Mouse (Mus musculus) cerebellum, postnatal 14 days (tissue): ENCODE measurements at regions not wholly inside any gene's neighbourhood (a gene's known extent, or its start where the extent isn't known, plus 50 kb on each side); places are given as distances from the start of the nearest gene placed in this dataset.
"Not testable (repeated sequence)": the region's sequence is repeated elsewhere in the genome, so short reads cannot be mapped to it uniquely, and the experiment has no call there.

Experiments used
- DNase-seq, 2 experiments: peaks; one replicate each; pipeline ENCODE4 v3.0.0; 2021; ENCODE audit warnings: mixed read lengths in 2 of 2

DNA sequence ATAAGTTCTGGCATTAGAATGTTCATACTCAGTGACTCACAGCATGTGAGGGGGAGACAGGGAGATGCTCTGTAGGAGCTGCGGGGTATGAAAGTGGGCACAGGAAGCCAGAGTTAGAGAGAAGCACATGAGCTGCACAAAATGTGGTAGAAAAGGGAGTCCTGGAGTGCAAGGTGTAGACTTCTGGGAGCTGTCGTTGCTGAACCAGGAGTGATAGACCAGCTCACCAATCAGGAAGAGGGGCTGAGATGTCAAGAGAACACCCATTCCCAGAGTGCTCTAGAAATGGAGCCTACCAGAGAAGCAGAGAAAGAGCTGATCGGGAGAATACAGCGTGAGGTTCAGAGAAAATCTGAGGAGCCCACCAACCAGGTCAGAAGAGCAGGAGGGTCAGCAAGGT is 262.2 kb upstream of the Kdm8 start:
- DNase-seq = no peak

DNA sequence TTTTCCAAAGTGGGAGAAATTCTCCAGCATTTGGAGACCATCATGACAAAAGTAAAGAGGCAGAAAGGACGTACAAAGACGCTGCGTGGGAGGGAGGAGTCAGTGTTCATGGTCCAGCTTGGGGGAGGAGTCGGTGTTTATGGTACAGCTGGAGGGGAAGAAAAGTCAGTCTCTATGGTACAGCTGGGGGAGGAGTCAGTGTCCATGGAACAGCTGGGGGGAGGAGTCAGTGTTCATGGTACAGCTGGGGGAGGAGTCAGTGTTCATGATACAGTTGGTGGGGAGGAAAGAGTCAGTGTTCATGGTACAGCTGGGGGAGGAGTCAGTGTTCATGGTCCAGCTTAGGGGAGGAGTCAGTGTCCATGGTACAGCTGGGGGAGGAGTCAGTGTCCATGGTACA is 261.5 kb upstream of the Kdm8 start:
- DNase-seq = not testable (repeated sequence)

GRCm38 (mm10) chr7:125185037-125185679 is 259.3 kb upstream of the Kdm8 start:
- DNase-seq = no peak

GRCm38 (mm10) chr7:125187011-125187740 is 257.3 kb upstream of the Kdm8 start:
- DNase-seq = peak; percentile 43 to 56

GRCm38 (mm10) chr7:125188986-125189385 is 255.5 kb upstream of the Kdm8 start:
- peak; percentile 22 to 47 for DNase-seq

DNA sequence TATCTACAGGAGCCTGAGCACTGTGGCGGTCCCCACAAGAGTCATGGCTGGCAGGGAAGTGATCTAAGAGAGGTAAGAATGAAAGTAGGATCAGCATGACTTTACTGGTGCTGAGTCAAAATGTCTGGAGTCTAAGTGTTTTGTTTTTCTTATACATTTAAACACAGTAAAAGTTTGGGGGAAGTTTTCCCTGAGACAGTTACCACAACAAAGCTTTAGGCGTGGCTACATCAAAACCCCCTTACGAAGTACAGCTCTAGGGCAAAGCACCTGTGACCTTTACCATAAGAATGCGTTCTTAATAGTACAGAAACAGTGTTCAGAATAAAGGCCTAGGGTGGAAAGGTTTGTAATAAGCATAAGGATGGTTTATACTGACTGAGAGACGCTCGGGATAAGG is 254.4 kb upstream of the Kdm8 start:
- no peak for DNase-seq

GRCm38 (mm10) chr7:125191313-125191712 is 253.2 kb upstream of the Kdm8 start:
- DNase-seq = no peak

DNA sequence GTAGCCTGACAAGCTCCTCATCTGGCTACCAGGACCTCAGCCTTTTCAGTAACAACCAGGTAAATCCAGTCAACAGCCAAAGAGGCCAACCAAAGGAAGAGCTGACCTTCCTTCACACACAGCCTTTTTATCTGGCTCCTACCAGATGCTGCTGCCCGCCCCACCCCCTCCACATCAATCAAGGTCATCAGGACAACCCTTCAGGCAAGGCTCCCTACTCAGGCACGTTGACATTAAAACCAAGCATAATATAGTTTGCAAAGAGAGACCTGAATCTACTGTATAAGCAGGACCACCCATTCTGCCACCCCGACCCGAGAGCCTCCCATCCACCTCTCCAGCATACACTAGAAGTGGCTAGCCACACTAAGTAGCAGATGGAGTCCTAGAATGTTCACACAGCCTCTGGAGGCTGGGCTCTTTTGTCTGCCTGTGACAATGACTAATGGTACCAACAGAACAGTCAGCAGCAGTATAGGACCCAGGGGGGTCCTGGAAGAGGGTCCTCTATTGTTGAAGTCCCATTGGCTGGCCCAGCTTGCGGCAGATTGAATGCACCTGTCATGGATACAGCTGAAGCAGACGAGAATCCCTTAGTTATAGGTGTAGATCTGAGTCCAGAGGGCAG is 233.0 kb upstream of the Kdm8 start:
- no peak for DNase-seq

DNA sequence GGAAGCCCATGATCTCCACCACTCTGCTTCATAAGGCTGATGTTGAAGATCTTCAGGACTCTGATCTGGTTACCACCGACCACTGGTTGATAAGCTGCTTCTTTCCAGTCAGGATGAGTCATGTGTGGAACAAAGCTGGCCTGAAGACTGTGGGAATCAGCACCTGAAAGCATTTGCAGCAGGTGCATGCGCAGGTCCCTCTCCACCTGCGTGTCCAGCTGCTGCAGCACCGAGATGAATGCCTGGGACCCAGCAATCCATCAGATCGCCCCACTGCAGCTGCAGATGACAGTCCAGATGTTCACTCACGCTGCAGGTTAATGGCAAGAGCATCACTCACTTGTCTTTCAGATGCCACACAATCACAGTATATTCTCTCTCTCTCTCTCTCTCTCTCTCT is 230.4 kb upstream of the Kdm8 start:
- no peak for DNase-seq

GRCm38 (mm10) chr7:125217630-125218029 is 226.8 kb upstream of the Kdm8 start:
- DNase-seq = no peak

- DNase-seq = no peak
Measured at GRCm38 (mm10) chr7:125222684-125223083, 221.8 kb upstream of the Kdm8 start.

GRCm38 (mm10) chr7:125234911-125235310 is 209.6 kb upstream of the Kdm8 start:
- no peak for DNase-seq

GRCm38 (mm10) chr7:125237026-125237425 is 207.4 kb upstream of the Kdm8 start:
- no peak for DNase-seq

- no peak for DNase-seq
Measured at GRCm38 (mm10) chr7:125243021-125243420, 201.5 kb upstream of the Kdm8 start.

DNA sequence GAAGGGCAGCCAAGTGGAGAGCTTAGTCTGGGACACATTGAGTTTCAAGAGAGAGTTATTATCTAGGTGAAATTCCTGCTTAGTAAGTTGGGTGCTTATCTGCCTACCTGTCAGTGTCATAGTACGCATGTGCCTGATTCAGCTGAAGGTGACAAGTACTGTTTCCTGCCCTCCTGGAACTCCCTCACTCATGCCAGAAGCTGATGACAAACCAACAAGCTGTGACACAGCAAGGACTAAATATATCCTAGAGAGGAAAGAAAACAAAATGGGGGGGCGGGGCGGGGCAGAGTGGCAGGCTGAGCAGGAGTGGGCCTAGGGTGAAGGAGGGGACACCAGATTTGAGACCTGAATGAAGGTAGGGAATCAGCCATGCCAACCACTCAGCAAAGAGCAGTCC is 196.1 kb upstream of the Kdm8 start:
- no peak for DNase-seq

- DNase-seq = no peak
Measured at GRCm38 (mm10) chr7:125250385-125250784, 194.1 kb upstream of the Kdm8 start.

GRCm38 (mm10) chr7:125250970-125251585 is 193.4 kb upstream of the Kdm8 start:
- DNase-seq = peak; percentile 62 to 71

DNA sequence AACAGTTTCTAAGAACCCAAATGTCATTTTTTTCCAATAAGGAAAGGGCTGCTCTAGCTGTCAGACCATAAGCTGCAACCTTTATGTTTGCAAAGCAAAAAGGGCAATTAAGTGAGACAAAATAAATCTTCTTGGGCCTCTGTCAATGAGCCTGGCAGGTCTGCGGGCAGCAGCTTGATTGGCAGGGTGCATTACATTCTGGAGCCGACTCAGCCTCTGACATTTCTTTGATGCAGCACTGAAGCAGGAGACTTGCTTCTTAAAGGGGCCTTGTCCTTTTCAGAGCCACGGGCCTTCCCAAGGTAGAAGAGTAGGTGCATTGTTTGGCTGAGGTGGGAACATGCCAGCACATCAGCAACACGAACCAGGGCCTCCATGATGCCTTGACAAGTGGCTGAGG is 190.2 kb upstream of the Kdm8 start:
- DNase-seq = no peak

DNA sequence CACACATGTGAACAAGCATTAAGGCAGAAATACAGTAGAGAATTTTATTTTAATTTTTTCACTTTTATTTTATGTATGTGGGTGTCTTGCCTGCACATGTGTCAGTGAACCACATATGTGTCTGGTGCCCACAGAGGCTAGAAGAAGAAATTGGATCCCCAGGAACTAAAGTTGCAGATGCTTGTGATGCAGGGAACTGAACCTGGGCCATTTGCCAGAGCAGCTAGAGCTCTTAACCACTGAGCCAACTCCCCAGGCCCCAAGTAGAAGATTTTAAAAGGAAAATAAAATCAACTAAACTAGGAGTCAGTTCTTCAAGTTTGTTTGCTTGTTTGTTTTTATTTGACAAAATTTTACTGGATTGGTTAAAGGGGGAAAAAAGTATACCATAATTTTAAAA is 185.5 kb upstream of the Kdm8 start:
- peak; percentile 57 to 63 for DNase-seq

- DNase-seq = no peak
Measured at GRCm38 (mm10) chr7:125262133-125262532, 182.3 kb upstream of the Kdm8 start.

- DNase-seq = peak; percentile 71 to 80
Measured at GRCm38 (mm10) chr7:125262672-125263365, 181.7 kb upstream of the Kdm8 start.

DNA sequence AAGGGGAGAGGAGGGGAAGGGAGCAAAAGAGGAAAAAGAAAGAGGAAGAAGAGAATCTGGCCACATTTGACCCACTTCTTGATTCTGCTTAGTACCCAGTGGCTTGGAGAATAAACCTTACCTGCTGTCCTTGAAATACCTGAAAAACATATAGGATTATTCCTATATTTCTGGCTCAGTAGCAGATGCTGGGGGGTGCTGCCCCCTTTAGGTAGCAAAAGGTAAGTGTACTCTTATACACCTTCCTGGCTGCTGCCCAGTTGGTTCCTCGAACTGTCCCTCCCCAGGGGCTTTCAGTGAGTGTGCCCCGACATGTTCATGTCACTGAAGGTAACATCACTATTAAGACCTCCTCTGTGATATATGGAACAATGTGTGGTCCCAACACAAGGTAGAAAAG is 180.7 kb upstream of the Kdm8 start:
- DNase-seq = peak in 1 of 2 experiments; percentile 23

GRCm38 (mm10) chr7:125270711-125271110 is 173.8 kb upstream of the Kdm8 start:
- no peak for DNase-seq
